Mouse (Mus musculus): ENCODE data around the gene Ptbp3.
A peak's percentile ranks its signal among the peaks of the same experiment; 100 is the strongest.
"Not testable (repeated sequence)": the region's sequence is repeated elsewhere in the genome, so short reads cannot be mapped to it uniquely, and the experiment has no call there.

Gene Ptbp3

DNA sequence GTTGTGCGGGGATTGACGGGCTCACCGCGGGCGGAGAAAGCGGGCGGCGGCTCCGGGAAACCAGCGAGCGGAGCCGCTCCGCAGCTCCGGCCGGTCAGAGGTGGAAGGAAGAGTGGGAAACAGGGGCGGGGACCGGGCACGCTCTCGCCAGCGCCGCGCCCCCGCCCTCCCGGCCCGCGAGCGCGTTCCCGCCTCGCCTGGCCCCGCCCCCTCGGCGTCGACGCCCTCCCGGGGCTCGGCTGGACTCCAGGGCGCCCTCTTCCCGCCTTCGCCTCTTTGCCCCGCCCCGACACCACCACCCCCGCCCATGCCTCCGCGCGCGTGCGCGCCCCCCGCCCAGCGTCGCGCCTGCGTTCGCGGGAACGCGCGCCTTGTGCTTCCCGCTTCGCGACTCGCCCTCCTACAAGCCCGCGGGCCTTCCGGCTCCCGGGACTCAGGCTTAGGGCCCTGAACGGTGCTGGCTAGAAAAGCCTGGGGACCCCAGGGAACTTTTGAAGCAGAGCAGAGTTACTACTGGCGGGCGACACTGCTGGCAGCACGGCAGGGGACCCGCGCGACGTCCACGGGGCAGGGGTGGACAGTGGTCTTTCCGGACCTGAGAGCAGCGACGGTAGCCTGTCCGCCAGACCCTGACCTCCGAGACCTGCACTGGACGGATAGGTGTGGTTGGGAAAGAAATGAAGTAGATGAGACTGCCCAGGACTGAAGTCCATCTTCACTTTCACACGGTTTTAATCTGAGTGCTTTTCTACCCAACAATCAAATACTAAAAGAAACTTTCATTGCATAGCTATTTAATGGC is at the start of gene Ptbp3:
Gene Ptbp3 (minus strand): TSS at position 190 of the 802 bp plus-strand sequence.
- DNase-seq: peak; percentile 96

DNA sequence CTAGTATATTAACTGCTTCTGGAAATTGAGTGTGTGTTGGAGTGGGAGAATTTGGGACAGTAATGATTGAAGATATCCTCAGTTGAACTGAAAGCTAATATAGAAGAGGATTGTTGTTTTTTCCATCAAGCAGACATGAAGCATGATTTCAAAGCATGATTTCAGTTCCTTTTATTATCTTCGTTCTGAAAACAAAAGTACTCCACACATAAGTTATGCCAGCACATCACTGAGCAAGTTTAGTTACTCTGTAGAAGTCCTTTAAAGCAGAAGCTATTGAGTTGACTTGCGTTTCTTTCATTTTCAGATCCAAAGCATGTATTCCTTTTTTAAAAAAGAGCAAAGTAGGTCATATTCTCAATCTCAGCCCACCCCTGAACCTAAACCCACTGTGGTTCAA is 47.4 kb upstream of the Ptbp3 start:
- no peak for DNase-seq

DNA sequence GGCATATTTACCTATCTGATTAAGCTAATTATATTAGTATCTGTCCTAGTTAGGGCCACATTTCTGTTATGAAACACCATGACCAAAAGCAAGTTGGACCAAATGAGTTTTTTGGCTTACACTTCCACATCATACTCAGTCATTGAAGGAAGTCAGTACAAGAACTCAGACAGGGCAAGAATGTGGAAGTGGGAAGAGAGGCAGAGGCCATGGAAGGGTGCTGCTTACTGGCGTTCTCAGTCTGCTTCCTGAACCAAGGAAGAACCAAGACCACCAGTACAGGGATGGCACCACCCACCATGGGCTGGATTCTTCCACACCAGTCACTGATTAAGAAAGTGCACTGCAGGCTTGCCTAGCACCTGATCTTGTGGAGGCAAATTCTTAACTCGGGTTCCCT is 45.5 kb upstream of the Ptbp3 start:
- no peak for DNase-seq

DNA sequence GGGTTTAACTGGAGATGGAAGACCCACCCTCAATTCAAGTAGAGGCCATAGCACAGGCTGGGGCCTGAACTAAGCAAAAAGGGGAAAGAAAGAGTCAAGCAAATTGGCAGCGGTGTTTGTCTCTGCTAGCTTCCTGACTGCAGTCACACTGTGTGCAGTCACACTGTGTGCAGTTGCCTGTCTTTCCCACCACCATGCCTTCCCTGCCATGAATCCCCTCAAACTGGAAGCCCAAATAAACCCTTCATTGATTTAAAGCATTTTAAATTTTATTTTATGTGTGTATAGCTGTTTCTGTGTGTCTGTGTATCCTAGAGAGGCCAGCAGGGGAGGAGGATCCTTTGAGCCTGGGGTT is 38.7 kb upstream of the Ptbp3 start:
- no peak for DNase-seq

DNA sequence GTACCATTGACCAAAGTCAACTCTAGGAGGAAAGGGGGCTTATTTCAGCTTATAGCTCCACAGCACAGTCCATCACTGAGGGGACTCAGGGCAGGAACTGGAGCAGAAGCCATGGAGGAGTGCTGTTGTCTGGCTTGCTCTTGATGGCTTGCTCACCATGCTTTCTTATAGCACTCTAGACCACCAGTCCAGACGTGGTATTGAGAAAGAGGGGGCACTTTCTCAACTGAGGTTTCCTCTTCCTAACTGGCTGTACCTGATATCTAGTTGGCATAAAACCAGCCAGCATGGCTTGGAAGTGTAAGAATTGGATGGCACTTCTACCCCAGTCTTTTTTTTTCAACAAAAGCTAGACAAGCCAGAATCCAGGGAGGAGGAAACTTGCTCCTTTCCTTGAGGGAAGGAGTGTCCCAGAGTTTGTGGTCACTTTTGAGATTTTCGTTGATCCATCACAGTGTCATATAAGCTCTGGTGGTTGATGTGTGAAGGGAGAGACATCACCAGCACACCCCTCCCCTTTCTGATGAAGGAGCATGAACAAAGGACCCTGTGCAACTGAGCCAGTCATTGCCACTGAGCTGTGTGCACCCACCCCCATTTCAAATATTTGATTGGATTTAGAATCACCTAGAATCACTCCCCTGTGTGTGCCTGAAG is 38.2 kb upstream of the Ptbp3 start:
- DNase-seq: no peak

DNA sequence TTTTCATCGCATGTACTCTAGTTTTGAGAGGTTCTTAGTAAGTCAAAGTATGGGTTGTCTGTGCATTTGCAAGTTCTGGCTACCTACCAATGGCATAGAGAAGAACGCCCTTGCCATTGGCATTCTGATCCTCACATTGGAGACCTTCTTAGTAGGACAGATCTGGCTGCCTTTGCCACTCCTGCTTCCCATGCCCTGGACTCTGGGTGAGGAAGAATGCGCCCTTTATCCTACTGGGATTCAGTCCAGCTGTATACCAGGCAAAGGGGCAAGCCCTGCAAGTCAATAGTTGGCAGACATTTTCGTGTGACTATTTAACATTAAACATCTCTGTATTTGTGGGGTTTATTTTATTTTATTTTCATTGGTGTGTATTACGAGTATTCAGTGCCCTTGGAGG is 35.9 kb upstream of the Ptbp3 start:
- DNase-seq: no peak

DNA sequence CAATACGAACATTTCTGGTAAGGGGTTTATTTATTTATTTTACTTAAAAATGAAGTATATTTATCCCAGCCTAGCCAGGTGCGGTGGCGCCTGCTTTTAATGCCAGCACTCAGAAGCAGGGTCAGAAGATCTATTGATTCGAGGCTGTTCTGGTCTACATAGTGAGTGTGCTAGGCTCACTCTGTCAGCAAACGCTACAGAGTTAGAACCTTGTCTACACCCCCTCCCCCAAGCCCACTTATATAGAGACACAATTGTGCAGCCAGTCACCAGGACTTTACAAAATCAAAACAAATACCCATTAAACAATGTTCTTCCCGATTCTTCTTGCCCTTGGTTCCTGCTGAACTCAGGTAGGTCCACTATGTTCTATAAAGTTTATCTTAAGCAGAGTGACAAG is 33.0 kb upstream of the Ptbp3 start:
- no peak for DNase-seq

DNA sequence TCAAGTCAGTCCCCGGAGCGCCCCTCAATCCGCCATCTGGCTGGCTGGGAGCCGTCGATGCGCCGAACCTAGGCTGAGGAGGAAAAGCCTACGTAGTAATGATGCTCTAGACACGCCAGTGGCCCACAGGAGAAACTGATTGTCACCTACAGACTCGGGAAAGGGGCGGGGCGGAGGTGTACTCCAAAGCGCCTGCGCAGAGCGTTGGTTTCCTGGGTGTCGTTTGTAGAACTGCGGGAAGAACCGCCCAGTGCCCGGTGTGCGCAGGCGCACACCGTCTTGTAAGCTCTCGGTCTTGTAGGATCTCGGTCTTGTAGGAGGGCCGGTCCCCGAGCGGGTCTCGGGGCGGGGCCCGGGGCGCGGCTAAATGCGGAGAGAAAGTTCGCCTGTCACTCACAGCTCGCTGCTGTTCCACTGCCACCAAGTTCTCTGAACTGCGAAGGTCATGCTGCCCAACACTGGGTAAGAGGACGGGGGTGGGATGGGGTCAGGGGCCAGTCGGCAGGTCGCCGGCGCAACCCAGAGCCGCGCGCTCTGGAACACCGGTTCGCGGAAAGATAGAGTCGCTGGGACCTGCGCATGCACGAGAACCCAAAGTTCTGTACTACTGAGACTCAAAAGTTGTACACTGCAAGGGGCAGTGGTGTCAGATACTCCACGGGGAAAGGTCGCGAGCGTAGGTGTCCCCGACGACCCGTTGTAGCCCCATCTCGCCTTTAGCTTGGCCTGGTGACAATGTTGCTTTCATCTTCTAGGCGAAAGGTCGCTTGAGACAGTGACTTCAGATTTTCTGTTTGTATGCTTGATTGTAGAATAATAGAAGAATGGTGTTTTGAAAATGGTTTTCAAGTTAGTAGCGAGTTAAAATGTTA is 32.4 kb upstream of the Ptbp3 start, which contains the start of gene Hsdl2:
Gene Hsdl2 (plus strand): TSS at position 250 of the 872 bp plus-strand sequence.
- peak; percentile 99 for DNase-seq

DNA sequence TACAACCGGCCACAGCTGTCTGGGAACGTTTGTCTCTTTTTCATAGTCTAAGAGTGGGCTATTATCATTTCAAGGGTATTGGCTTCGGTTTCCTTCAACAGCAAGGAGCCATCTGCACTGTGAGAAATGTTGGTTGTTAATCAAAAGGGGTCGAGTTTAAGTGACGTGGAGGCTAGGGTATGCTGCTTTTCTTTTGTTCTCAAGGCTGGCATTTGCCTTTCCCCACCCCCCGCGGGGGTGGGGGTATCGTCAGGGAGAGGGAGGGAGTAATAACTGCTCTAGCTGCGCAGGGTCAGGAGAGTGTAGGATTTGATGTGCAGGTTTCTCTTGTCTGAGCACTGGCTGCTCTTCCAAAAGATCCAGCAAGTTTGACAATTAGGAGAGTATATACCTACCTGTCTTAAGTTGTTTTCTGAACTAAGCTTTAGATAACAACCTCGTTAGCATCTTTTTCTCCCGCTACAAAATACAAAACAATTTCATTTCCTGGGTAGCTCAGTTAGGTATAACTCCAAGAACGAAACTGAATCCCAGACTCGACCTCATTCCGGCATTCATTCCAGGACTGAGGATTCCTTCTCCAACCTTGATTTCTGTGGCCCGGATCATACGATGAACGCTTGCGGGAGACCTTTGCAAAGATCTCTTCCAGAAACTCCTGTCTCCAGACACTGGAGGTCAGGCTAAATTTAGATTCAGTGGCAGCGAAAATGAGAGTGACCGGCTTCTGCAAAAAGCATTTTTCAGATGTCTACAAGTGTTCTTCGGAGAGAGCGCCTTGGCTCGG is 31.5 kb upstream of the Ptbp3 start:
- peak; percentile 80 for DNase-seq

DNA sequence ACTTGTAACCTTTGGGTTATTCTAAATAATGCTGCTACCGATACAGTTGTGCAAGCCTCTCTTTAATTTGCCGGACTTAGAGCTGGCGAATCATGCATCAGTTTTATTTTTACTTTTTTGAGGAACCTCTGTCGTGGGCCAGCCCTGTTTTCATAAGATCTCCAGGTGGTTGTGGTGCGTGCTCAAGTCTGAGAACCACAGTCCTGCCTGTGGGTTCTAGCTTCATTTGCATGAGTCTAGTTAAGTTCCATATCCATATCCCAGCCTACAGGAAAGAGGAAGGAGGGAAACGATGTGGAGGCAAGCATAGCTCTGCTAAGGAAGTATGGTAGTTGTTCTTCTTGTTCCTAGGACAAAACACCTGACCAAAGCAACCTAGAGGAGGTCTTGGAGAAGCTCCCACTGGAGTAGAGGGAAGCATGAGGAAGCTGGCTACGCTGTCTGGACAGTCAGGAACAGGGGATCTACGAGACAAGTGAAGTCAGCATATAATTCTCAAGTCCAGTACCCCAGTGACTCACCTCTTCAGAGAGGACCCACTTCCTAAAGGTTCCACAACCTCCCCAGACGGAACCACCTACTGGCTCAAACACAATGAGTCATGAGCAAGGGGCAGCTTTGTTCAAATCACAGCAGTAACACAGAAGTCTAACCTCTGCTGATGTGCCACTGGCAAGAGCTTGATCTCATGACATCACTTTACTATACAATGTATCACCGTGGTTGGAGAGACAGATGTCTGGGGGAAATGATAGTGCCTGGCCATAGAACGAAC is 26.2 kb upstream of the Ptbp3 start:
- DNase-seq: no peak

DNA sequence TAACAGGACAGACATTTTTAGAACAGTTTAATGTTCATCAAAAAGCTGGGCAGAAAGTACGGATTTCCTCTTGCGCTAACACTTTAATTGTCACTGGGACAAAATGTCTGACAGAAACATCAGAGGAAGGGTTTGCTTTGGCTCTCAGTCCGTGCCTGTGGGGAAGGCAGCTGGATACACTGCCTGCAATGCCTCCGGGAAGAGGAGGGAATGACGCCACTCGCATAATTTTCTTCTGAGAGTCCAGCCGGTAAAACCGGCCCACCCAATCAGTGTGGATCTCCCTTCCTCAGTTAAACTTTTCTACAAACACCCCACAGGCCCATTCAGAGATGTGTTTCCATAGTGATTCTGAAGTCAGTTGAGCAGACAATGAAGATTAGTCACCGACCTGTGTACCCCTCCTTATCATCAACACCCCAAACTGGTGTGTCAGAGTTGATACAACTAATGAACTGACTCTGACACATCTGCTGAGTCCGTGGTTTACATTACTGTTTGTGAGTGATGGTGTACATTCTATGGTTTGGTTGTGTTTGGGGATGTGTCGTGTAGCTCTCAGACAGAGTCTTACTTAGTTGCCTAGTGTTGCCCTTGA is 23.5 kb upstream of the Ptbp3 start:
- no peak for DNase-seq

DNA sequence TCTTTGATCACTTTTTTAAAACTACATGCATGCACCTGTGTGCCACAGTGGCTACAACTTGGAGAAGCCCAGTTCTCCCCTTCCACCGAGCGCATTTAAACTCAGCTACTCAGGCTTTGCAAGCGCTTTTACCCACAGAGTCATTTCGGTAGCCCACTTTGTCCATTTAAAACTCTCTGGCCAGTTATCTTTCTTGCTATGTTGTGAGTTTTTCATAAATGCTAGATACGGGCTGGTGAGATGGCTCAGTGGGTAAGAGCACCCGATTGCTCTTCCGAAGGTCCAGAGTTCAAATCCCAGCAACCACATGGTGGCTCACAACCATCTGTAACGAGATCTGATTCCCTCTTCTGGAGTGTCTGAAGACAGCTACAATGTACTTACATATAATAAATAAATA is 21.4 kb upstream of the Ptbp3 start:
- not testable (repeated sequence) for DNase-seq

DNA sequence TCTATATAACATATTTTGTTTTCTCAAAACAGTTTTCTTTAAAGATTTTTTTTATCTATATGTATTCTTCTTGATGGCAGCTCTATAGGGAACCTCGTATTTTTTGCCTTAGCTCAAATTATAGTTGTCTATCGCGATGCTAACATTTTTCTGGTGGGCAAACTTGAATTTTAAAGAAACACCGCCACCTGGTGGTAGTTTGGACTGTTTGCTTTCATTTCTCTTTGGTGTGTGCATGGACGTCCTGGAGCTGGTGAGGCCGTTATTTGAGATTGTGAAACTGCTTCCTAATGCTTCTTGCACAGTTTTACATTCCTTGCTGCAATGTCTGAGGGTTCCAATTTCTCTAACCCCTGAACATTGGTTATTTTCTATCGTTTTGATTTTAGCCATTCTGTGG is 20.4 kb upstream of the Ptbp3 start:
- peak; percentile 87 for DNase-seq

DNA sequence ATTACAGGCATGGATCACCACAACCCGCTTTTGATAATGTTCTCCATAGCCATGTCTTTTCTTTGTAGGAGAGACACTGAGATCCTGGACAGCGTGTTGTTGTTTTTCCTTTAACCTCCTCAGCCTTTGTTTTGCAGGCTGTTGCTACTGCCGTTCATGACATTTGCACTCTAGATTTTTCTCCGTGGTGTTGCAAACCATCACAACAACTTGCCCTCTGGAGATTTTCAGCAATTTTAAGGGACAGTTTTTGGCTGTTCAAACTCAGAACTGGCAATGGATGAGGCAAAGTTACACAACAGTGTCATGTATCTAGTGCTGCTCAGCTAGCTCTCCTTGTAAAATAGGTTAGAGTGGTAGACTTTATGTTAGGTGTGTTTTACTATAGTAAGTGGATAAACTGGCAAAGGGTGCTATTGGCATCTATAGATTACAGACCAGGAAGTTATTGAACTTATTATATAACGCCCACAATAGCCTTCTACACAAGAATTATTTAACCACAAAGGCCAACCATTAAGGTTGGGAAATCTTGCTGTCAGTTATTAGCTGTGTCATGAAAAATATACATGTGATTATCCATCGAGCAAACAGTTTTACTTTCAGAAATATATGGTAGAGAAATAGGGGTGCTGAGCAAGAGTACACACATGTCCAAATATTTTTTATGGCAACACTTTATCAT is 18.6 kb upstream of the Ptbp3 start:
- no peak for DNase-seq

DNA sequence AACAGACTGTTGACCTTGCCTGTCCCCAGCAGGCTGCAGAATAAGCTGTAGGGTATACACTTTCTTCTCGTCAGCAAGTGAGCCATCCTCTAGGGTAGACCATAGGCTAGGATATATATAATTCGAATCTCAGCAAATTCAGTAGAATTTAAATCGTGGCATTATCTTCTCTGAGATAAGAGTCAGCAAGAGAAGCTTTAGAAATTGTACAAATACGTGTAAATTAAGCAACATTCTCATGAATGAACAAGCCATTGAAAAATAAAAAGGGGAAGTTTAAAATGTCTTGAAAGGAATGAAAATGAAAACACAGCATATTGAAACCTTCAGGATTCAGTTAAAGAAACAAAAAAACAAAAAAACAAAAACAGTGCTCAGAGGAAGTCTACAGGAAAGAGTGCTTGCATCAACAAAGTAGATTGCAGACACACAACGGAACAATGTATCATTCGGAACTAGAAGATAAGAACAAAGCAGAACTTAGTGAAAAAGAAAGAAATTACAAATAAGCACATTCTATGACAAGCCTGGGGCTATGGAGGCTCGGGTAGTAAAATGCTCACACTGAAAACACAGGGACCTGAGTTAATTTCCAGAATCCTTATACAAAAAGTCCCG is 16.5 kb upstream of the Ptbp3 start:
- DNase-seq: no peak

DNA sequence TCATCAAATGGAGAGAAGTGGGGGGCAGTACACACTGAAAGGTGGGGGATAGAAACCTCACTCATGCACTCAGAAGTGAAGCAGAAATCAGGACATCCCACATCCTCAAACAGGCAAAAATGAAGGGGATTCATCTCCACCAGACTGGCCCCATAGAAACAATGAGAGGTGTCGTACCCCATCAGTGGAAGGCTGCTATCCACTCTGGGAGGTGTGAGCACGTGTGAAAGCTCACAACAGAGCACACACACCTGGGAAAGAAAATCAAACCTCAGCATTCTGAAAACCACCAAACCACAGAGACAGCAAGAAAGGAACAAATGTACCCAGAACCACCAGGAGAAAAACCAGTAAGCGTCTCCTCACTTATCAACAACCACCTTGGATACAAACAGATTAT is 15.0 kb upstream of the Ptbp3 start:
- DNase-seq: no peak

DNA sequence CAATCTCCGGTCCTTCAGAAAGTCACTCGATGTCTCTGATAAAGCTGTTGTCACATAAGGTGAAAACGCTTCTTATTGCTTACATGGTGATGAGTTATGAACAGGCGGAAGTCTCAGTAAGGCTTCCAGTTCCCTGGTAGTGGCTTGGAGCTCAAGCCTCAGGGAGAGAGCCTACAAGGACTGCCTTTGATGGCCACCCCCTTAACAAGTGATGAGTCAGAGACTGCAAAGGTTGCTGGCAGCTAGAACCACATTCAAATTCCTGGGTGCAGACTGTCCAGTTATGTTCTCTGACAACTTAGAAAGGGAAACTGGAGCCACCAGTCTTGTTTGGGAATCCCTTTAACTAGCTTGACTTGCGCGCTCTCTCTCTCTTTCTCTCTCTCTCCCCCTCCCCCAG is 11.0 kb upstream of the Ptbp3 start:
- no peak for DNase-seq

DNA sequence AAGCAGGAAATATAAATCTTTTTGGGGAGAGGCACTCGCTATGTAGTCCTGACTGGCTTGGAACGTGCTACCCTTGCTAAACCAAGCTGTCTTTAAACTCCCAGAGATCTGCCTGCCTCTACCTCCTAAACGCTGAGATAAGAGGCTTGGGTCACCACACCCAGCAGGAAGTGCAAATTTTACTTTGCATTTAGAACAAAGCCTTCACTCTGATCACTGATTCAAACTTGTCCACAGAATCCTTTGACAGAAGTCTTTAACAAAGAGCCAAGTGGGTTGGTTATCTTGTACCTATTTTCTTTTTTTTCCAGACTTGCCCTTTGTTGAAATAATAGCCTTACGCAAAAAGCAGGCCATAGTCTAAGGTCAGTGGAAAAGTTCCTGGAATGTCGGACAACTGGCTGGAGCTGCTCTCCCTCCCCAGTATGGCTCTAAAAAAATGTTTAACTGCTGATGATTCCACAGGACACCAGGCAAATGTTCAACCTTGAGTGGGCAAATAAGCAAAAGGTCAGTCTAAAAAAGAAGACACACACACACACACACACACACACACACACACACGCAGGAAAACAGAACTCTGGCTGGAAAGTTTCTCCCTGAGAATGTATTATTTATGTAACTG is 9.0 kb upstream of the Ptbp3 start:
- DNase-seq: no peak

DNA sequence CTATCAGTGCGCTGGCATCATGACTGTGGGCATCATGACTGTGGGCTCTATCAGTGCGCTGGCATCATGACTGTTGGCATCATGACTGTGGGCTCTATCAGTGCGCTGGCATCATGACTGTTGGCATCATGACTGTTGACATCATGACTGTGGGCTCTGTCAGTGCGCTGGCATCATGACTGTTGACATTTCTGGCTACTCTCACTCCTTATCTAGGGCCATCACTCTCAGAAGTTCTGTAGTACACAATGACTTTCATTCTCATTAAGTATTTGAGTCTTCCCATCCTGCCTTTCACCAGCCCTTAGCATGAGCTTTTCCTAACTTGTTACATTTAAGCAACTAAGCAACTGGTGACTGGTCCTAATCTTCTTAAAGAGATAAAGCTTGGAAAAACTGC is 8.2 kb upstream of the Ptbp3 start:
- DNase-seq: not testable (repeated sequence)

DNA sequence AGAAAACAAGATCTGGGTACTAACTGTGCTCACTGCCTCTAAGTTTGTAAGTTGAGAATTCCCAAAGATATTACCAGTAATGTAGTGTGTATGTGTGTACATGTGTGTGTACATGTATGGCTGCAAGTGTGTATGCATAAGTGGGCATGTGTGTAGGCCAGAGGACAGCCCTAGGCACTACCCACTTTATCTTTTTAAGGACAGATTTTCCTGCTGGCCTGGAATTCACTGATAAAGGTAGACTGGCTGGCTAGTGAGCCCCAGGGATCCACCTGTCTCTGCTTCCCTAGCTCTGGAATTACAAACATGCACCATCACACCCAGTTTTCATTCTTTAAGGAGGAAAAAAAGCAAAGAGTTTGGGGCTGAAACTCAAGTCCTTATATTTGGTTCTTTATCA is 6.0 kb upstream of the Ptbp3 start:
- no peak for DNase-seq
